Mouse (Mus musculus) cerebellum, adult 2 months (tissue): ENCODE results near the gene Gm45717.

ENCODE experiments used
- CTCF ChIP-seq: fragments of 200-500 bp; IDR thresholded peaks from 2 replicates; pipeline ENCODE4 v1.5.1; 2011; ENCODE audit warnings: low read depth, mild to moderate bottlenecking, control low read depth, low read length, moderate library complexity, borderline replicate concordance; ENCODE audit not compliant: insufficient read depth
- POLR2A ChIP-seq: fragments of 200-500 bp; IDR thresholded peaks from 2 replicates; pipeline ENCODE4 v1.6.1; 2011; ENCODE audit warnings: low read length, control low read depth, borderline replicate concordance; ENCODE audit not compliant: insufficient read depth

- TF ChIP-seq CTCF (no peak), POLR2A (no peak)
These were observed 43.3 kb upstream of the Gm45717 start for GRCm38 (mm10) chr7:140998853-140999700.
